Mouse (Mus musculus): ENCODE results near the gene Olfr1427.
"Not testable (repeated sequence)": the region's sequence is repeated elsewhere in the genome, so short reads cannot be mapped to it uniquely, and the experiment has no call there.

The Olfr1427 gene

DNA sequence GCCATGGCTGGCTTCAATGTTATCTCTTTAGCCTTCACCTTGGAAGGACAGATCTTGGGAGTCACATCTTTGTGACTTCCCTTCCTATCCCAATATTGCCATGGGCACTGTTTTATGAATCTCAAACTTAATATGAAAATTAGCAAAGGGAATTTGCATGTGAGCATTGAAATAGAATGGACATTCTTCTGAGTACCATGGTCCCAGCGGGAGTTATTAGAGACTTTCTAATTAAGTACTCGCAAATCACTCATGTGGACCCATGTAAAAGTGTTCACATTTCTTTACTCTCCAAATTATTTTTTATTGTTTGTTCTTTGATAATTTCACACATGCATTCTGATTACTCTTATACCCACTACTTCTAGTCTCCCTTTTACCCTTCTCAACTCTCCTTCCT, at the start of gene Olfr1427:
Gene Olfr1427 (minus strand): TSS at position 101 of the 400 bp plus-strand sequence.
- no peak for DNase-seq

GRCm38 (mm10) chr19:12145452-12145851, 42.3 kb upstream of the Olfr1427 start:
- DNase-seq = no peak

DNA sequence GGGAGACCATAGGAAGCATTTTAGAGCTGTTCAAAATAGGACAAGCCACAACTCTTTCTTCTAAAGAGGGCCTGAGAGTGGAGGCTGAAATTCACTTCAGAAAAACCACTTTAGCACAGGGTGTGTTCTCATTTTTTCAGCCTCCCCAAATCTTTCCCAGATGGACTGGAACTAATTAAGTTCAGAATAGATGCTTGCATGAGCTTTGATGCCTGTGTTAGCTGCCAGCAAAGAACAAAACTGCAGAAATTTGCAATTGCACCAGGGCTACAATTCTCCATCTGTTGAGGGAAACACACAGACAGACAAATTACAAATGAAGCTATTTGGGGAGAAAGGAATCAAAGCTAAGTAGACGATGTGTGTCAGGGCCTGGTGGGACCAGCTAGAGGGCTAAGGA, 40.2 kb upstream of the Olfr1427 start:
- DNase-seq = no peak

DNA sequence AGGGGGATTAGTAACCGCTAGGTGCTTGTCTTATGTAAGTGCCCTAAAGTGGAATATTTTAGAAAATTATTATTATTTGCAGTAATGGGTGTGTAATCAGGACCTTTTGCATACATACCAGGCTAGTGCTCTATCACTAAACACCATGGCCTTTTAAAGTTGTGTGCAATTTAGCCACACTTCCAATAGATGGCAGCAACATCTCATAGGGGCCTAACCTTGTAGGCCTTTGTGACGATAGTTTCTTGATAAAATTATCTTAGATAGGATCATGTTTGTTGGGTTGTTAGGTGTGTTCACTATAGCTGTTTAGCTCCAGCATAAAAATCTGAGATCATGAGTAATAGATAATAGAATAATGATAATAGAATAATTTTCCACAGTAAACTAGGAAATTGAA, 31.2 kb upstream of the Olfr1427 start:
- DNase-seq = no peak

DNA sequence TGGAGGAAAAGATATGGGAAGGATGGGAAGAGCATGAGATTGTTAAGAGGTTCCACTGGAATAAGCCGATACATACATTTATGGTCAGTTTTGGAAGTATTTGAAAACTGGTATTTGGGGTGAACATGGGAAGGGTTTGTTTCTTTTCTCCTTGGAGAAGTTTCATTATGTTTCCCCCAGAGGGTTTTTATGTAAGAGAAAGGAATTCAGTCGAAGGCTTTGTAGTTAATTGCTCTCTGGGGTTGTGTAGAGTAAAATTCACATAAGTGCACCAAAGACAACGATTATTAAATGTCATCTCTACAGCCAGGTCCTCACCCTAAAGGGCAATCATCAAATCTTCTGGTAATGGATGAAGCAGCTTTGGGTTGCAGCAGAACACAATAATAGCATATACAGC, 20.0 kb upstream of the Olfr1427 start, which contains the start of gene Olfr76:
Gene Olfr76 (minus strand): TSS at position 101 of the 400 bp plus-strand sequence.
- no peak for DNase-seq

DNA sequence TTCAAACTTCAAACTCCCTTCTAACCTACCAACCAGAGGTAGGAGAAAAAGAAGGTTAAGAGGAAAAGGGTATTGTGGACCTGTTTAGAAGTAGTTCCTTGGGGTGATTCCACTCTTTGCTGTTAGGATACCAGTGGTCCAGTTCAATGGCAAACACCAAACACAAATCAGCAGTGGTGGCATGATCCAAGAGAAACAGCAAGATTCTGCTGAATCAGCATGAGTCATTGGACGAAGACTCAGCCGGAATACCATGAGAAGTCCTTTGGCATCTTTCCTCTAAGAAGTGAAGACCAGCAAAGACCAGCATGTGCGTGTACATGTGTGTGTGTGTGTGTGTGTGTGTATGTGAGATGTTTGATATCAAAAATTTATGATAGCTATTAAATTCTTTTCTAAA, 13.3 kb upstream of the Olfr1427 start:
- no peak for DNase-seq

DNA sequence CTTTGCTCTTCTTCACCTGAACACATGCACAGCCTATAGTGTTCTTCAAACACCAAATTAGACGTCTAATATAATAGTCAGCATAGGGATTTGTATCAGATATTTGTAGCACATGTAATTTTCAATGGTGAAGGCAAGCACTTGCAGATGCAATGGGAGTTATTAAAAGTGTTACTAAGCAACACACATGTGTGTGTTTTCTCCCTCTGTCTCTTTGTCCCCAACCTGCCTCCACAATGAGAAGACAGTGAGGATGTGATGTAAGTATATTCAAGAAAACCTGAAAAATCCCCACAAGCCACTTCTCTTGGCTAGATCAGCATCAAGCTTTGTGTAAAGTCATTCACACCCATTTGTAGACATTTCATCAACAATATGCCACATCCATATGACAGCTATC, 12.7 kb upstream of the Olfr1427 start, which contains the start of gene Olfr1428:
Gene Olfr1428 (minus strand): TSS at position 101 of the 400 bp plus-strand sequence.
- DNase-seq = no peak

DNA sequence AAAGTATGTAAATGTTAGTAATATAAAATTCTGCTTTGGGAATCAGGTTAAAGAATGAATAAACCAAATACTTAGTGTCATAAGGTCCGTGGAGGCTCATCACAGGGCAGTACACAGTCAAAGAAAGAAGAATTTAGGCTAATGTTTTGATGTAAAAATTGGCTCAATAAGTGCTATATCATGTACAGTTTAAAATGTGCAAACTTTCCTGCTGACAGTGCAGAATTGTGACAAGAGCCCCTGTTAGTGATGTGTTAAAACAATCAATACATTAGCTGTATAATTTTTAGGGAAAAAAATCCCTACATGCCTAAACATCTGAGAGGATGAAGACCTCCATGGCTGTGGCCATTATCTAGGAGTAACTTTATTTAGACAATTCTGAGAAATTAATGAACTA, 10.7 kb upstream of the Olfr1427 start:
- no peak for DNase-seq

- DNase-seq = no peak
Observed at GRCm38 (mm10) chr19:12104541-12104940, 1.4 kb upstream of the Olfr1427 start.

- DNase-seq = no peak
Observed at GRCm38 (mm10) chr19:12091913-12092312, 11.2 kb downstream of the Olfr1427 start, which contains the start of gene Olfr1426. TSS of gene Olfr1426 (minus strand) at chr19:12092013.

- not testable (repeated sequence) for DNase-seq
Observed at GRCm38 (mm10) chr19:12077631-12078030, 25.5 kb downstream of the Olfr1427 start, which contains the start of gene Olfr1425. TSS of gene Olfr1425 (minus strand) at chr19:12077731.

GRCm38 (mm10) chr19:12069546-12069945, 33.6 kb downstream of the Olfr1427 start:
- not testable (repeated sequence) for DNase-seq

- DNase-seq = not testable (repeated sequence)
Observed at GRCm38 (mm10) chr19:12067806-12068205, 35.3 kb downstream of the Olfr1427 start.

GRCm38 (mm10) chr19:12062582-12062981, 40.6 kb downstream of the Olfr1427 start, which contains the start of gene Olfr1424:
TSS of gene Olfr1424 (minus strand) at chr19:12062682.
- not testable (repeated sequence) for DNase-seq
